Mouse (Mus musculus): ENCODE data around the gene Ogg1.

DNA sequence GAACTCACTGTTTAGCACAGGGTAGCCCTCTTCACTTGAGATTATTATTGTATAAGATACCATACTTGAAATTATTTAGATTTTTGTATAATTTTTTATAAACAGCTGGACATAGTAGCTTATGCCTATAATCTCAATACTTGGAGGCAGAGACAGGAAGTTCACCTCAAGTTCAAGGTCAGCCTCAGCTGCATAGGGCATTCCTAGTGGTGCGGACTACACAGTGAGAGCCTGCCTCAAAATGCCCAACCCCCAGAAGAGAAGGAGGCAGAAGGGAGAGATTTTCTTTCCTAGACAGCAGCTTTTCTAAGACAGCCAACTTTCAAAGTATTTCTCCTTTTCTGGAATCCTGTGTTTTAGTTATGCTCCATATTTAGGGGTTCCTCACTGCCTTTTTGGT is 24.4 kb downstream of the Ogg1 start:
- TF ChIP-seq CTCF (conservative IDR thresholded peaks at IDR 0.05; ENCODE audit: insufficient read depth, insufficient read length, low read depth, low read length) (no peak), POLR2A (IDR thresholded peaks at IDR 0.05; ENCODE audit: low read depth, low read length) (no peak)
